Mouse (Mus musculus): ENCODE data around the gene Kif4.

Gene Kif4

DNA sequence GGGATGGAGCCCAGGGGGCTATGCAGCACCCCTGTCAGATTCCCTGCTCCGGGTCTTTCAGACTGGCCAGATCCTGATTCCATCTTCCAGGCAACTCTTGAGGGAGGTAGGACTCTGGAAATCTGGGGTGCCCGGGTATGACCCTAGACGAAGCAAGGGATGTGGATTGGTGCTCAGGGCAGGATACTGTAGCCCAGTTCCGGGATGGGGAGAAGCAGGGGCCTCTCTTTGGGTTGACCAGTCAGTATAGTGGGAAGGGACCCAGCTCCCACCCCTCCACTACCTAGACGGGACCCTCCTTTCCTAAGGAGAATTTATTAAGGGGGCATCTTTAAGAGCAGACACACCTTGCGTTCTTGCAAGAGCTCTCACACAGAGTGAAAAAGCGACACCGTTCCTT is 104.7 kb downstream of the Kif4 start:
- no peak for DNase-seq (ENCODE audit: low read depth, low spot score)

DNA sequence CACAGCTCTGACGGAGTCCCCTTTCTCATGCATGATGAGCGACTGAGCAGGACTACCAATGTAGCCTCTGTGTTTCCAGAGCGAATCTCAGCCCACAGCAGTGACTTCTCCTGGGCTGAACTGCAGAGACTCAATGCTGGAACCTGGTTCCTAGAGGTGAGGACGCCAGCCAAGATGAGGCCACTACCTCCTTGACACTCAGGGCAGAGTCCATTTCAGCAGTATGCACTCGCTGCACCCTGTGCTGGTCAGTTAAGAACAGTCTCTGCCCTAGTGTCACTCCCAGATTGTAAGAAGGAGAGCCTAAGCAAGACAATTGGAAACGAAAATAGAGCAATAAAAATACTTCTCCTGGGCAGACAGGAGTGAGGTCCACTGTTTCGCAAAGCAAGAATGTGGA is 108.8 kb downstream of the Kif4 start:
- DNase-seq (ENCODE audit: low read depth, low spot score): no peak

DNA sequence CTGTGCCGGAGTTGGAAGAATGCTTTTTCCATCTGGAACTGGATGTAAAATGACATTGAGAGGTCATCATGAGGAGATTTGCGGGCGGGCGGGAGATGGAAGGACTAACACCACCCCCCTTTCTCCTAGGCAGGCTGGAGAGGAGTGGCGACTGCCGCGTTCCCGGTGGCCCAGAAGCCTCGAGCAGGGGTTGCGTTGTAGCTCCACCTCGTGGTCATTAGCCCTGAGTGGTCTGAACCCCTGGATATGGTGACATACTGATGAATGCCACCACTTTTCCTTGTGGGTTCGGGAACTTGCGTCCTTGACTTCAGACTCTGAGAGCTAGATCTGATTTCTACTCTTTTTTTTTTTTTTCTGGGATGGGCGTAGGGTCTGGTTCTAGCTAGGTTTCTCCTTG is 113.4 kb downstream of the Kif4 start:
- DNase-seq (ENCODE audit: low read depth, low spot score): no peak

DNA sequence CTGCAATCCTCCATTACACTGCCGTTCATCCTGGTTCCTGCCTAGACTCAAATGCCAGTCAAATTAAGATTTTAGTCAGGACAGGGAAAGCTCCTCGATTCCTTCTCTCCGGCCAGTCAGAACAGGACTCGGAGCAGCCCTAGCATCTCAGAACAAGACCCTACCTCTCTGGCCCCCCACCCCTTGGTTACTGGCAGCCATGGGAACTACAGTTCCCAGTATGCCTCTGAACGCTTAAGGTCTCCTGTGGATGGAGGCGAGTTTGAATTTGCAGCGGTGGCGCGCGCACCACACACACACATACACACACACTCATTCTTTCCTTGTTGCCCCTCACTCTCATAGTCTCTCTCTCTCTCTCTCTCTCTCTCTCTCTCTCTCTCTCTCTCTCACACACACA is 113.9 kb downstream of the Kif4 start:
- no peak for DNase-seq (ENCODE audit: low read depth, low spot score)

DNA sequence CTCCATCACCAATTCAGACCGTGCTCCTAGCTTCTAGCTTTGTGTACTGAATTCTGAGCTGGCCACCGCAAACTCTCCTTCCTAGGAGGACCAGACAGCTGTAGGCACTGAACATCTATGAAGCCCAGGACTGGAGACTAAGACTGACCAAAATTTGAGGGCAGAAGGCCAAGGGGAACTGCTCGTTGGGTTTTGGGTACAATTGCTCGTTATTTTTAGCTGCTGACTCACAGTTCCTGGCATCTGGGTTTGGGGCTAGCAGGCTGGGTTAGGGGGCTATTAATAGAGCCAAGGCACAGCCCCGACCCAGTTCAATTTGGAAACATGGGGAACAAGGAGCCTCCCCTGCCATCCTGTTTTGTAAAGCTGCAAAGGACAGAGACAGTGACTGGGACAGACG is 115.2 kb downstream of the Kif4 start:
- DNase-seq (ENCODE audit: low read depth, low spot score): no peak

DNA sequence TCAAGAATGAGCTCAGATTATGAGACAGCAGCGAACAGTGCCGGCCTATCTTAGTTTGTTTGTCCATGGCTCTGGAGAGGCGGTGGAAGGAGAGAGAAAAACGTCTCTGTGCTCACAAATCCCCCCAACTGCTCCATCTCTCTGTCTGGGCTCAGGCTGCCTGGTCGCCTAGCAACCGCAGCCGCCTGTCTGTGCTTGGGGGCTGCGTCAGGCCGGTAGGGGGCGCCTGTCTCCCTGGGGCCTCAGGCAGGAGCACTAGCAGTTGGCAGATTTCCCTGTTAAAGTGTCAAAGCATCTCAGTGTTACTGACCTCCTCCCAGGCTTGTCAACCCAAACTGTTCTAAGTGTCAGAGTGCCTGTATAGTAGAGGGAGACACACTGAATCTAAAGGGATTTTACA is 116.4 kb downstream of the Kif4 start:
- peak; percentile 25 for DNase-seq (ENCODE audit: low read depth, low spot score)

DNA sequence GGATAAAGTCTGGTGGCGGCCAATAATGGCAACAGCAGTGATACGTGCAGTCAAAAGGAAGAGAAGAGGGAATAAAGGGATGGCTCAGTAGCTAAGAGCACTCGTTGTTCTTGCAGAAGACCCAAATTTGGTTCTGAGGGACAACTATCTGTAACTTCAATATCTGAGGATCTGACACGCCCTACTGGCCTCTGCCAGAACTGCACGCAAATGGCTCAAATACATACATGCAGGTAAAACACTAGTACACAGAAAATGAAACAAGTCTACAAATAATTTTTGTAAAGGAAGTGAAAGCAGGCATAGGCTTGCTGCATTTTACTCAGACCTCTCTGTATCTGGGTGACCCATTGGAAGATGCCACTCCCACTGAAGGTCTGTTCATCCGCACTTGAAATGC is 140.3 kb downstream of the Kif4 start:
- no peak for DNase-seq (ENCODE audit: low read depth, low spot score)

DNA sequence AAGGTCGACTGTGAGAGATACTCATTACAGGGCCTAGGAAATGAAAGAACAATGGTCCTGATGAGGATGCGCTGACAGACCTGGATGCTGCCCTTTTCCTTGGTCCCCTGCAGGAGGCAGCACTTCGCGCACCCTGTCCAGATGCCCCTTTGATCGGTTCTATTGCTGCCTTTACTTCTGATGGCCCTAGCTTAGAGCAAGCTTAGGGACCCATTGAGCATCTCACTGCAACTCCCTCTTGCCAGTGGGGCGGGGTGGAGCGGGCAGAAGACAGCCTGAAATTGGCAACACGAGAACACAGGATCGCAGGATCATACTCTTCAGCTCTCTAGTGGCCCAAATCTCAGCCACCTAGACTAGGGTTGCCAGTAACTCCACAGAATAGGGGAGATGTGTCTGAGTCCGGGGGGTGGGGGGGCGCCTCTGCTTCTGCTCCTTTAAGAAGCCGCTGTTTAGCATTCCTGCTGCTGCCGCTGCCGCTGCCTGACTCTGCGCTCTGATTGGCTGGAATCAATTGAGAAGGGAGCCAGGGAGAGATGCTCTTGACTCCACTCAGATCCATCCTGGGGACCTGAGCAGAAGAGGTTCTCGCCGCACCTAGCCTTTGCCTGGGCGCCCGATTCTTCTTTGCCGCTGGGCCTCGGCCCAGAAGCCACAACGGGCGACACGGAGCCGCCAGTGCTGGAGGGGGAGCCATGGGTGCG is 141.8 kb downstream of the Kif4 start, which contains the start of gene Dlg3:
Gene Dlg3, plus strand, starts transcription at position 542 of the 704 bp plus-strand sequence.
- peak; percentile 44 for DNase-seq (ENCODE audit: low read depth, low spot score)

DNA sequence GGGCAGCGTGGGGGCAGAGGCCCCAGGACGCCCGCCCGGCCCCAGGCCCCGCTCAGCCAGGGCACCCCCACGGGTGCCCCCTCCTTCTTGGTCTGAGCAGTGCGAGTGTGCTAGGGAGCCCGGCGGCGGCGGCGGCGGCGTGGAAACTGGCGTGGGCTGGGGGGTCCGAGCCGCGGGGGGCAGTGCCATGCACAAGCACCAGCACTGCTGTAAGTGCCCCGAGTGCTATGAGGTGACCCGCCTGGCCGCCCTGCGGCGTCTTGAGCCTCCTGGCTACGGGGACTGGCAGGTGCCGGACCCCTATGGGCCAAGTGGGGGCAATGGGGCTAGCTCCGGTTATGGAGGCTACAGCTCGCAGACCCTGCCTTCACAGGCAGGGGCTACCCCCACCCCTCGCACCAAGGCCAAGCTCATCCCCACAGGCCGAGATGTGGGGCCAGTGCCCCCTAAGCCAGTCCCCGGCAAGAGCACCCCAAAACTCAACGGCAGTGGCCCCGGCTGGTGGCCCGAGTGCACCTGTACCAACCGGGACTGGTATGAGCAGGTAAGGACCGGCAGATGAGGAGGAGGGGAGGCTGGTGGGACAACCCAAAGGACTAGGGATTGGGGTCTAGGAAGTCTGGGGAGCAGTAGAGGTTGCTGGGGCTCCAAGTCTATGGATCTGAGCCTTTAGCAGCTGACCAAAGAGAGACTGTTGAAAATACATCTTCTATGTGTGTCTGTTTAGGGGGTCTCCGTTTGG is 142.5 kb downstream of the Kif4 start:
- DNase-seq (ENCODE audit: low read depth, low spot score): no peak

DNA sequence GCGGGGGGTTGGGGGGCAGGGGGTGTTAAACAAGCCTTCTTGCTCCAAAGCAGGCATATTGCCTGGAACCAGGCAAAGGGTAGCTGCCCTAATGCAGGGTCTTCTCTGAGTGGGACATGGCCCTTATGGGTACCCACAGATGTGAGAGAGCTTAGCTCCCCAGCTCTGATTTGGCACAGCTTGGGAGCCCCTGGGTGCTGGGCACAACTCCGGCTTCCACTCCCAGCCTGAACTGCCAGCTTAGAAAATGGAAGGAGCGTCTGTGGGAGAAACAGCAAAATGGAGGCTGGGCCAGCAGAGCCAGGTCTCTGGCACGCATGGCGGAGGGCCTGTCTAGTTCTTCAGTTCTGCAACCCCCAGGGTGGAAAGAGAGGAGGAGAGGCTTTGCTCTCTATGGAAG is 143.7 kb downstream of the Kif4 start:
- DNase-seq (ENCODE audit: low read depth, low spot score): no peak

DNA sequence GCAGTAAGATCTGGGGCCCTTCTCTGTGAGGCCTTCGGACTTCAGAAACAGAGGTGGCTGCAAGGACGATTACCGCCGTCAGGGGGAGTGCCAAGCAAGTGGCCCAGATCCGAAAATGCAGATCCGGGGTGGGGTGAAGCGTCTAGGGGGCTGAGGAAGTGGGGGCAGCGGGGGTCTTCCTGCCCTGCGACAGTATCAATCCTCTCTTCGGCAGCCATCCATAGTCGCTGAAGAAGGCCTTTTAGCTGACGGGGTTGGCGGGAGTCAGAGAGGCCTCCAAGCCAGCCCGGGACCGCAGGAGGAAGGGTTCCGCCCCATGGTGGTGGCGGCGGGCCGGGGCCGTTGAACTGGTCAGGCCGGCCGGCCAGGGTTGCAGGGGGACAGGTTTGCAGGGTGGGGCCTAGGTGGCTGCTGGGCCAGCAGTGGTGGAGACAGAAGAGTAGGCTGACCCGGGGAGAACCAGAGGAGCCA is 148.8 kb downstream of the Kif4 start:
- DNase-seq (ENCODE audit: low read depth, low spot score): peak; percentile 62

DNA sequence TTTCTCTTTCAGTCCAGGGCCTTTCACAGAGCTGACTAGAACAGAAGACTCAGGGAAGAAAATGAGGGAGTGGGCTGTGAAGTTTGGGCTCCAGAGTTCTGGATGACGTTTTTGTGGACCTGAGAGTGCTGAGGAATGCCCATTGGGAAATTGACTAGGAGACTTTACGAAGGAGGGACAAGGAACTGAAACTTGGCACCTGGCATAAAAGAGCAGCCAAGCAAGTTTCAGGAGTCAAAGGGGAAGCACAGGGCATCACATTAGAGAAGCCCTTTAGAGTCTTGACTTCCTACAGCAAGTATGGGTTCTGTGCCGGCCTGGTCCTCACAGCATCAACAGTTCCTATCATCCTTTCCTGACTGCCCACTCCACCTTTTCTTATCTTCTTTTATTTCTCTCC is 149.9 kb downstream of the Kif4 start:
- DNase-seq (ENCODE audit: low read depth, low spot score): no peak

DNA sequence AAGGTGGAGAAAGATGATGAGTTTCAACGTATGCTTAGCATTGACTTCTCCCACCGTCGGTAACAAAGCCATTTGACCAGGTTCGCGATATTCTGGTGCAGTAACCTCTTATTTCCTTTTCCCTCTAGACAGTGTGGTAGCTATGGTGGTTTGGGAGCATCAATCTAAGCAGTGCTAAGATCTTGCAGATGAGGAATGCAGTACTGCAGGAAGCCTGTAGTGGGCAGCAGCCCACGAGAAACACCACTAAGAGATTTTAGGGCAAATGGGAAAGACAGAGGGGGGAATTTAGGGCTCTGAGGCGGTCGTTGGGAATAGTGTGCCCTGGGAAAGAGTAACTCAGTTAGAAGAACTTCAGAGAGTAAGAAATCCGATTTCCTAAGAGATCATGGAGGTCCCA is 151.0 kb downstream of the Kif4 start:
- DNase-seq (ENCODE audit: low read depth, low spot score): peak; percentile 60
